Mouse (Mus musculus) brain, adult 2 months (tissue): ENCODE data around the gene Zfp113.
A peak's percentile ranks its signal among the peaks of the same experiment; 100 is the strongest.
"Not testable (repeated sequence)": the region's sequence is repeated elsewhere in the genome, so short reads cannot be mapped to it uniquely, and the experiment has no call there.

Experiments used
- DNase-seq: peaks from one replicate; pipeline ENCODE4 v3.0.0; 2011; ENCODE audit warnings: low read depth, low spot score

Gene Zfp113

DNA sequence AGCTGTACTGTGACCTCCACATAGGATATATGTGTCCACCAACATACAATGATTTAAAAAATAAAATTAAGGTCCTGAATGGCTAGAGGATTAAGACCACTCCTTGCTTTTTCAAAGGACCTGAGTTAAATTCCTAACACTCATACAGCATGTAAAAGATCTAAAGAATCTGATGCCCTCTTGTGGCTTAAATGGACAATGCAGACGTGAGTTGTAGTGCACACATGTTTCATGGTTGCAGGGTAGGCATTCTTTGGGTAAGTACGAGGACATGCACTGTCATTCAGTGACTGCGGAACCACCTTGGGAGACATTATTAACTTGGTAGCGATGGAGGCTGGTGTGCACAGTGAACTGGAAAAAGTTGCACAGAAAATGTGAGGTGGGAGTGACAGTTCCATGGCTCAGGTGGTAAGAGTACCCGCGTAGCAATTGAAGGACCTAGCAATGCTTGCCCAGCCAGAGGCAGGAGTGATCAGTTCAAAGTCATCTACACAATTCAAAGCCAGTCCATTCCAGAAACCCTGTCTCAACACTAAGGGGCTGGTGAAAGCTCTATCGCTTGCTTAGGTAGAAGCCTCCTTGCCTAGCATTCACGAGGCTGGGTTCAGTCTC is 17.5 kb downstream of the Zfp113 start:
- DNase-seq, result peak; percentile 64

GRCm38 (mm10) chr5:138137257-138137656 is 18.3 kb downstream of the Zfp113 start:
- DNase-seq, result no peak

- DNase-seq, result no peak
Measured at GRCm38 (mm10) chr5:138132425-138133064, 23.0 kb downstream of the Zfp113 start.

- no peak for DNase-seq
Measured at GRCm38 (mm10) chr5:138118041-138118440, 37.5 kb downstream of the Zfp113 start.

- no peak for DNase-seq
Measured at GRCm38 (mm10) chr5:138117199-138118015, 38.1 kb downstream of the Zfp113 start.

- peak; percentile 96 for DNase-seq
Measured at GRCm38 (mm10) chr5:138116255-138117198, 39.0 kb downstream of the Zfp113 start, which contains the start of gene Zscan21. Zscan21 (plus strand) TSS chr5:138116903.

DNA sequence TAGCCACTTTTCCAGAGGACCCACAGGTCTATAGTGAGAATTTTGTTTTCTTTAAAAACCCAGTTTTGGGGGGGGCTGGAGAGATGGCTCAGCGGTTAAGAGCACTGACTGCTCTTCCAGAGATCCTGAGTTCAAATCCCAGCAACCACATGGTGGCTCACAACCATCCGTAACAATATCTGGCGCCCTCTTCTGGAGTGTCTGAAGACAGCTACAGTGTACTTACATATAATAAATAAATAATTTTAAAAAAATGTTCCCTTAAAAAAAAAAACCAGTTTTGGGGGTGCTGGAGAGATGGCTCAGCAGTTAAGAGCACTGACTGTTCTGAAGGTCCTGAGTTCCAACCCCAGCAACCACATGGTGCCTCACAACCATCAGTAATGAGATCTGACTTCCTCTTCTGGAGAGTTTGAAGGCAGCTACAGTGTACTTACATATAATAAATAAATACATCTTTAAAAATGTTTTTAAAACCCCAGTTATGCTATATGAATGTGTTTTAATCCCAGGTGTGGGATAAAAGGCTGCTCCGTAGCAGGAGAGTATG is 45.6 kb downstream of the Zfp113 start:
- not testable (repeated sequence) for DNase-seq

- DNase-seq, result no peak
Measured at GRCm38 (mm10) chr5:138107130-138107529, 48.4 kb downstream of the Zfp113 start.

- no peak for DNase-seq
Measured at GRCm38 (mm10) chr5:138104976-138105375, 50.6 kb downstream of the Zfp113 start.

- DNase-seq, result no peak
Measured at GRCm38 (mm10) chr5:138094474-138094873, 61.1 kb downstream of the Zfp113 start.

DNA sequence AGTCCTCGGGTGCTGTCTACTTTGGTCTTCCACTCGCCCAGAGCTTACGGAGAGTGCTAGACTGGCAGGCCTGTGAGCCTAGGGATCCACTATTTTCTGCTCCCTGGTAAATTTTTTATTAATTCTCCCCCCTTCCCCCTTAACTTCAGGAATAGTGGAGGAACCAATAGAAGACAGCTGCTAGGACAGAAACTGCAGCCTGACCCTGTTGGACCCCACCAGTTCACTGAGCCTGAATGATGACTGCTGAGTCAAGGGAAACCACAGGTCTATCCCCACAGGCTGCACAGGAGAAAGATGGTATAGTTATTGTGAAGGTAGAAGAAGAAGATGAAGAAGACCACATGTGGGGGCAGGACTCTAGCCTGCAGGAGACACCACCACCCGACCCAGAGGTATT is 62.8 kb downstream of the Zfp113 start:
- no peak for DNase-seq

DNA sequence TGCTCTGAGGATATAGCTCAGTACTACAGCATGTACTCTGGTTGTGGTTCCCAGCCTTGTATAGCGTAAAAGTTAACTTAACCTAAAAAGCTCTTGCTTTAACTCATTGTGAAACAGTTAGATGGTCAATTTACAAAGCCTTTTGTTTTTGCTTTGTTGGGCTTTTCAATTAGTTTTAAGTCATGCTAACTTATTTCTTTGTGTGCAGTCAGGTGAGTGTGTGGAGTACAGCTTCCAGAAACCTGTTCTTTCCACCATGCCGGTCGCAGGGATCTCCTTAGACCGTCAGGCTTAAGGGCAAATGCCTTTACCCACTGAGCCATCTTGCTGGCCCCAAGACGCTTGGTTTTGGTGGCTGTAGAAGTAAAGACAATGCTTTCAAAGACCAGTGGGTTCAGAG is 64.8 kb downstream of the Zfp113 start:
- no peak for DNase-seq

- DNase-seq, result no peak
Measured at GRCm38 (mm10) chr5:138090271-138090670, 65.3 kb downstream of the Zfp113 start.
